Mouse (Mus musculus) macrophage (primary cell): ENCODE results near the gene Tmem143. TPM values are rescaled to one million over a fixed set of nuclear protein-coding genes. Genes with fewer than 3 reads are reported as not detected.

Experiments used
- H3K27ac ChIP-seq: fragments of 350-480 bp; formaldehyde crosslinking; 2 replicates; pipeline ENCODE4 v1.9.0; 2021
- H3K36me3 ChIP-seq: fragments of 350-480 bp; formaldehyde crosslinking; 2 replicates; pipeline ENCODE4 v1.9.0; 2021; ENCODE audit errors: inconsistent target
- H3K4me3 ChIP-seq: fragments of 350-480 bp; formaldehyde crosslinking; 2 replicates; pipeline ENCODE4 v1.9.0; 2021; ENCODE audit errors: inconsistent target
- H3K79me2 ChIP-seq: fragments of 350-480 bp; formaldehyde crosslinking; 2 replicates; pipeline ENCODE4 v1.9.0; 2021; ENCODE audit errors: inconsistent target
- WGBS: methylation state at CpG from one replicate; pipeline ENCODE4 v1.1.7; 2026; ENCODE audit warnings: inconsistent platforms; ENCODE audit not compliant: missing documents; 5-methylcytosine and 5-hydroxymethylcytosine counted together
- polyA plus RNA-seq: library from polyadenylated mRNA; stranded (reverse); fragments of 250-400 nt; gene quantifications from 3 replicates; pipeline ENCODE4 v1.2.4, GENCODE M21; 2018; ENCODE audit warnings: inconsistent platforms

Tmem143 gene
- polyA plus RNA-seq, 1 experiment from 2014 or later = 13.1 TPM

- Histone ChIP-seq H3K79me2 (no peaks in the 10 kb centered on the region), H3K36me3 (peaks cover 7% of the 10 kb centered on the region; the same call in 1 of the 2 replicates), H3K27ac (no peak overlapping the region), H3K4me3 (no peak overlapping the region)
- 77% methylated on average over 9 of the region's 9 CpGs for WGBS
Measured at GRCm38 (mm10) chr7:45906622-45907021, 9.9 kb downstream of the Tmem143 start.

- Histone ChIP-seq H3K4me3 (no peak overlapping the region), H3K79me2 (no peaks in the 10 kb centered on the region), H3K27ac (peak overlapping the region; percentile 21), H3K36me3 (peaks cover 7% of the 10 kb centered on the region; the same call in 1 of the 2 replicates)
Measured at GRCm38 (mm10) chr7:45908384-45908783, 11.6 kb downstream of the Tmem143 start.

- 84% methylated on average over 16 of the region's 16 CpGs for WGBS
- no peak overlapping the region for H3K4me3 ChIP-seq
- H3K27ac ChIP-seq = no peak overlapping the region
- peaks cover 7% of the 10 kb centered on the region; the same call in 1 of the 2 replicates for H3K36me3 ChIP-seq
- no peaks in the 10 kb centered on the region for H3K79me2 ChIP-seq
Measured at GRCm38 (mm10) chr7:45909145-45909544, 12.4 kb downstream of the Tmem143 start.

GRCm38 (mm10) chr7:45914067-45914466 is 17.3 kb downstream of the Tmem143 start:
- Histone ChIP-seq H3K36me3 (peaks cover 23% of the 10 kb centered on the region), H3K4me3 (no peak overlapping the region), H3K79me2 (peaks cover 16% of the 10 kb centered on the region), H3K27ac (no peak overlapping the region)
- 97% methylated on average over 6 of the region's 6 CpGs for WGBS

- Histone ChIP-seq H3K4me3 (no peak overlapping the region), H3K27ac (no peak overlapping the region), H3K36me3 (peaks cover 18% of the 10 kb centered on the region), H3K79me2 (peaks cover 25% of the 10 kb centered on the region)
- WGBS = 95% methylated on average over 5 of the region's 5 CpGs
Measured at GRCm38 (mm10) chr7:45915011-45915410, 18.3 kb downstream of the Tmem143 start.

GRCm38 (mm10) chr7:45916056-45917003 is 19.6 kb downstream of the Tmem143 start:
- peak overlapping the region; percentile 48 for H3K27ac ChIP-seq
- WGBS = 31% methylated on average over 26 of the region's 26 CpGs
- H3K79me2 ChIP-seq = peaks cover 34% of the 10 kb centered on the region
- H3K36me3 ChIP-seq = peaks cover 17% of the 10 kb centered on the region
- peak overlapping the region; percentile 8; the same call in 1 of the 2 replicates for H3K4me3 ChIP-seq

- no peak overlapping the region for H3K4me3 ChIP-seq
Measured at GRCm38 (mm10) chr7:45917004-45917704, 20.4 kb downstream of the Tmem143 start.

GRCm38 (mm10) chr7:45917926-45918325 is 21.2 kb downstream of the Tmem143 start:
- Histone ChIP-seq H3K79me2 (peaks cover 34% of the 10 kb centered on the region), H3K27ac (no peak overlapping the region), H3K4me3 (no peak overlapping the region), H3K36me3 (peaks cover 17% of the 10 kb centered on the region)
- WGBS = 80% methylated on average over 15 of the region's 15 CpGs

More at GRCm38 (mm10) chr7:45917004-45917704, 20.4 kb downstream of the Tmem143 start:
- Histone ChIP-seq H3K36me3 (peaks cover 17% of the 10 kb centered on the region), H3K27ac (peak overlapping the region; percentile 27; the same call in 1 of the 2 replicates), H3K79me2 (peaks cover 34% of the 10 kb centered on the region)
- WGBS = 29% methylated on average over 12 of the region's 13 CpGs

GRCm38 (mm10) chr7:45919083-45919671 is 22.4 kb downstream of the Tmem143 start:
- Histone ChIP-seq H3K79me2 (peaks cover 34% of the 10 kb centered on the region), H3K27ac (peak overlapping the region; percentile 100; the same call in 1 of the 2 replicates), H3K4me3 (peak overlapping the region; percentile 96), H3K36me3 (peaks cover 17% of the 10 kb centered on the region)
- WGBS = 70% methylated on average over 14 of the region's 14 CpGs

- Histone ChIP-seq H3K36me3 (peaks cover 17% of the 10 kb centered on the region), H3K4me3 (peak overlapping the region; percentile 96), H3K79me2 (peaks cover 34% of the 10 kb centered on the region), H3K27ac (peak overlapping the region; percentile 100)
- 10% methylated on average over 4 of the region's 4 CpGs for WGBS
Measured at GRCm38 (mm10) chr7:45919761-45920160, 23.0 kb downstream of the Tmem143 start.

GRCm38 (mm10) chr7:45920583-45921241 is 24.0 kb downstream of the Tmem143 start:
- Histone ChIP-seq H3K79me2 (peaks cover 34% of the 10 kb centered on the region), H3K4me3 (peak overlapping the region; percentile 96), H3K27ac (peak overlapping the region; percentile 100), H3K36me3 (peaks cover 17% of the 10 kb centered on the region)
- 0% methylated on average over 8 of the region's 9 CpGs for WGBS

GRCm38 (mm10) chr7:45921242-45921621 is 24.5 kb downstream of the Tmem143 start, which contains the start of gene Emp3:
Gene Emp3, minus strand, starts transcription at chr7:45921404.
- WGBS = 1% methylated on average over 9 of the region's 9 CpGs
- H3K36me3 ChIP-seq = peaks cover 17% of the 10 kb centered on the region
- peaks cover 34% of the 10 kb centered on the region for H3K79me2 ChIP-seq
- peak within 1 kb of the TSS; percentile 96 for H3K4me3 ChIP-seq
- peak within 1 kb of the TSS; percentile 100 for H3K27ac ChIP-seq

- H3K27ac ChIP-seq = peak overlapping the region; percentile 100
- H3K79me2 ChIP-seq = peaks cover 34% of the 10 kb centered on the region
- peaks cover 17% of the 10 kb centered on the region for H3K36me3 ChIP-seq
- 47% methylated on average over 12 of the region's 12 CpGs for WGBS
- no peak overlapping the region for H3K4me3 ChIP-seq
Measured at GRCm38 (mm10) chr7:45921950-45922600, 25.3 kb downstream of the Tmem143 start.
